Mouse (Mus musculus): ENCODE measurements at regions not wholly inside any gene's neighbourhood (a gene's known extent, or its start where the extent isn't known, plus 50 kb on each side); places are given as distances from the start of the nearest gene placed in this dataset.

GRCm38 (mm10) chr15:57187840-57188457 is 289.5 kb downstream of the Slc22a22 start:
- intact Hi-C loops (cut with DNase I): no loop called here
- DNase-seq: no peak
- H3K4me3 ChIP-seq: no peak overlapping the region
- no peak for TF ChIP-seq CTCF (IDR thresholded peaks at IDR 0.05)
- H3K27ac ChIP-seq: no peak overlapping the region

- intact Hi-C loops (cut with DNase I): no loop called here
- no peak for TF ChIP-seq CTCF (IDR thresholded peaks at IDR 0.05)
- Histone ChIP-seq H3K27ac (no peak overlapping the region), H3K4me3 (no peak overlapping the region)
- no peak for DNase-seq
These were observed 298.3 kb downstream of the Slc22a22 start for GRCm38 (mm10) chr15:57179138-57179537.

- TF ChIP-seq CTCF (IDR thresholded peaks at IDR 0.05): no peak
- DNase-seq: no peak
- Histone ChIP-seq H3K4me3 (no peak overlapping the region), H3K27ac (no peak overlapping the region)
- intact Hi-C loops (cut with DNase I): no loop called here
These were observed 304.7 kb downstream of the Slc22a22 start for GRCm38 (mm10) chr15:57172723-57173122.

- DNase-seq: no peak
- TF ChIP-seq CTCF (IDR thresholded peaks at IDR 0.05): no peak
- intact Hi-C loops (cut with DNase I): no loop called here
- H3K27ac ChIP-seq: no peak overlapping the region
- no peak overlapping the region for H3K4me3 ChIP-seq
These were observed 314.8 kb downstream of the Slc22a22 start for GRCm38 (mm10) chr15:57162401-57163343.

GRCm38 (mm10) chr15:57140130-57140750 is 337.2 kb downstream of the Slc22a22 start:
- intact Hi-C loops (cut with DNase I): no loop called here
- Histone ChIP-seq H3K27ac (no peak overlapping the region), H3K4me3 (no peak overlapping the region)
- TF ChIP-seq CTCF (IDR thresholded peaks at IDR 0.05): no peak
- peak; percentile 45 for DNase-seq

GRCm38 (mm10) chr15:57104711-57105110 is 372.7 kb downstream of the Slc22a22 start:
- intact Hi-C loops (cut with DNase I): no loop called here
- no peak for TF ChIP-seq CTCF (IDR thresholded peaks at IDR 0.05)
- no peak overlapping the region for H3K4me3 ChIP-seq
- H3K27ac ChIP-seq: no peak overlapping the region
- no peak for DNase-seq

- TF ChIP-seq CTCF (IDR thresholded peaks at IDR 0.05): no peak
- no peak for DNase-seq
- Histone ChIP-seq H3K27ac (no peak overlapping the region), H3K4me3 (no peak overlapping the region)
- intact Hi-C loops (cut with DNase I): no loop called here
These were observed 380.1 kb downstream of the Slc22a22 start for GRCm38 (mm10) chr15:57097309-57097708.

GRCm38 (mm10) chr15:57079806-57080205 is 397.6 kb downstream of the Slc22a22 start:
- TF ChIP-seq CTCF (IDR thresholded peaks at IDR 0.05): no peak
- DNase-seq: no peak
- no peak overlapping the region for H3K4me3 ChIP-seq
- intact Hi-C loops (cut with DNase I): no loop called here
- H3K27ac ChIP-seq: no peak overlapping the region

- intact Hi-C loops (cut with DNase I): no loop called here
- TF ChIP-seq CTCF (IDR thresholded peaks at IDR 0.05): no peak
- DNase-seq: peak; percentile 22
- H3K4me3 ChIP-seq: no peak overlapping the region
- no peak overlapping the region for H3K27ac ChIP-seq
These were observed 403.6 kb downstream of the Slc22a22 start for GRCm38 (mm10) chr15:57073776-57074175.

- DNase-seq: no peak
- no peak for TF ChIP-seq CTCF (IDR thresholded peaks at IDR 0.05)
- intact Hi-C loops (cut with DNase I): no loop called here
- H3K27ac ChIP-seq: no peak overlapping the region
- no peak overlapping the region for H3K4me3 ChIP-seq
These were observed 415.9 kb downstream of the Slc22a22 start for GRCm38 (mm10) chr15:57061502-57061901.

- intact Hi-C loops (cut with DNase I): no loop called here
- H3K4me3 ChIP-seq: no peak overlapping the region
- no peak for TF ChIP-seq CTCF (IDR thresholded peaks at IDR 0.05)
These were observed 417.8 kb downstream of the Slc22a22 start for GRCm38 (mm10) chr15:57059550-57060195.

GRCm38 (mm10) chr15:57052287-57052686 is 425.1 kb downstream of the Slc22a22 start:
- intact Hi-C loops (cut with DNase I): no loop called here
- no peak for DNase-seq
- no peak for TF ChIP-seq CTCF (IDR thresholded peaks at IDR 0.05)
- Histone ChIP-seq H3K27ac (no peak overlapping the region), H3K4me3 (no peak overlapping the region)

More at GRCm38 (mm10) chr15:57059550-57060195, 417.8 kb downstream of the Slc22a22 start:
- H3K27ac ChIP-seq: no peak overlapping the region
- DNase-seq: no peak

Data from gastrocnemius, adult 2 months (tissue).